Comparison of ENCODE assay signal across 8 mouse cellular contexts in genomic region chr14:120355742-120356440, GRCm38 (mm10).
DNase-seq lines count a peak whose midpoint lies in the region; ATAC-seq and TF ChIP-seq lines count a peak whose summit lies in the region.

No protein-coding gene starts in this region.

- no peak overlapping the region for H3K4me2 ChIP-seq in liver, embryonic 13.5 days

- no peak for TF ChIP-seq POLR2A in brain, embryonic 14.5 days (IDR thresholded peaks at IDR 0.05; ENCODE audit: borderline replicate concordance, extremely low read depth, insufficient read depth, insufficient read length, poor library complexity, severe bottlenecking)
- no peak for TF ChIP-seq POLR2A in thymus, adult 2 months (IDR thresholded peaks at IDR 0.05; ENCODE audit: control insufficient read depth, extremely low read depth, insufficient read depth, low read length, poor library complexity)

- H3K4me1 ChIP-seq in liver, embryonic 13.5 days (replicated peaks), result peaks cover 28% of the 10 kb centered on the region
- peaks cover 5% of the 10 kb centered on the region; the same call in 1 of the 2 replicates for H3K4me1 ChIP-seq in thymus, adult 2 months (replicated peaks; ENCODE audit: control insufficient read depth, insufficient read depth, low read length)

- peak; percentile 30 for DNase-seq in adrenal gland, postnatal 25 days
- no peak for DNase-seq in adrenal gland, adult 8-10 months
- peak; percentile 33 for DNase-seq in brain, embryonic 14.5 days (ENCODE audit: low read depth)
- peak; percentile 57 to 72 for DNase-seq in heart, postnatal 10 days
- no peak for DNase-seq in liver, embryonic 13.5 days
- no peak for DNase-seq in thymus, adult 2 months
- no peak for DNase-seq in yolk sac, embryonic 10.5 days (ENCODE audit: low spot score)
- no peak for DNase-seq in right cerebral cortex, postnatal 4 days

- no peaks in the 10 kb centered on the region for H3K9me3 ChIP-seq in liver, embryonic 13.5 days (replicated peaks)

- no peaks in the 10 kb centered on the region for H3K36me3 ChIP-seq in liver, embryonic 13.5 days
- H3K36me3 ChIP-seq in thymus, adult 2 months (ENCODE audit: control insufficient read depth, insufficient read depth, low read length), result no peaks in the 10 kb centered on the region

- no peak for TF ChIP-seq CTCF in brain, embryonic 14.5 days (IDR thresholded peaks at IDR 0.05; ENCODE audit: borderline replicate concordance, extremely low read depth, insufficient read depth, insufficient read length)
- no peak for TF ChIP-seq CTCF in thymus, adult 2 months (IDR thresholded peaks at IDR 0.05; ENCODE audit: borderline replicate concordance, control insufficient read depth, extremely low read depth, insufficient read depth, low read length, poor library complexity)

- H3K4me3 ChIP-seq in liver, embryonic 13.5 days (replicated peaks), result no peak overlapping the region
- no peak overlapping the region for H3K4me3 ChIP-seq in thymus, adult 2 months (ENCODE audit: control insufficient read depth, insufficient read depth, low read length)

- no peaks in the 10 kb centered on the region for H3K27me3 ChIP-seq in liver, embryonic 13.5 days
- no peaks in the 10 kb centered on the region for H3K27me3 ChIP-seq in thymus, adult 2 months (ENCODE audit: control insufficient read depth, insufficient read depth, low read length)

- intact Hi-C loops in heart, postnatal 10 days (cut with DNase I), result no loop called here

- no peak for ATAC-seq in liver, embryonic 13.5 days (ENCODE audit: low read depth)

- WGBS in liver, embryonic 13.5 days (ENCODE audit: insufficient replicate concordance), result 75% methylated on average over 10 of the region's 10 CpGs
- WGBS in thymus, adult 2 months, result 97% methylated on average over 10 of the region's 10 CpGs

- peak overlapping the region; percentile 12; the same call in 1 of the 2 replicates for H3K27ac ChIP-seq in liver, embryonic 13.5 days
- H3K27ac ChIP-seq in thymus, adult 2 months (ENCODE audit: control insufficient read depth, insufficient read depth, low read length), result no peak overlapping the region

- no peak overlapping the region for H3K9ac ChIP-seq in liver, embryonic 13.5 days

Comparison
In these comparisons a context has a peak if more than half of its experiments do, and no peak if none do; other contexts are left out.
1. DNase-seq: peak in adrenal gland, postnatal 25 days (single experiment), brain, embryonic 14.5 days (single experiment) and heart, postnatal 10 days (2 of 2); none in adrenal gland, adult 8-10 months (single experiment), liver, embryonic 13.5 days (single experiment), thymus, adult 2 months (single experiment), yolk sac, embryonic 10.5 days (single experiment) and right cerebral cortex, postnatal 4 days (single experiment).